Mouse (Mus musculus) cerebellum, adult 2 months (tissue): ENCODE measurements around the gene 1810062G17Rik.

Experiments used
- CTCF ChIP-seq: fragments of 200-500 bp; IDR thresholded peaks from 2 replicates; pipeline ENCODE4 v1.5.1; 2011; ENCODE audit warnings: low read depth, mild to moderate bottlenecking, control low read depth, low read length, moderate library complexity, borderline replicate concordance; ENCODE audit not compliant: insufficient read depth
- POLR2A ChIP-seq: fragments of 200-500 bp; IDR thresholded peaks from 2 replicates; pipeline ENCODE4 v1.6.1; 2011; ENCODE audit warnings: low read length, control low read depth, borderline replicate concordance; ENCODE audit not compliant: insufficient read depth

DNA sequence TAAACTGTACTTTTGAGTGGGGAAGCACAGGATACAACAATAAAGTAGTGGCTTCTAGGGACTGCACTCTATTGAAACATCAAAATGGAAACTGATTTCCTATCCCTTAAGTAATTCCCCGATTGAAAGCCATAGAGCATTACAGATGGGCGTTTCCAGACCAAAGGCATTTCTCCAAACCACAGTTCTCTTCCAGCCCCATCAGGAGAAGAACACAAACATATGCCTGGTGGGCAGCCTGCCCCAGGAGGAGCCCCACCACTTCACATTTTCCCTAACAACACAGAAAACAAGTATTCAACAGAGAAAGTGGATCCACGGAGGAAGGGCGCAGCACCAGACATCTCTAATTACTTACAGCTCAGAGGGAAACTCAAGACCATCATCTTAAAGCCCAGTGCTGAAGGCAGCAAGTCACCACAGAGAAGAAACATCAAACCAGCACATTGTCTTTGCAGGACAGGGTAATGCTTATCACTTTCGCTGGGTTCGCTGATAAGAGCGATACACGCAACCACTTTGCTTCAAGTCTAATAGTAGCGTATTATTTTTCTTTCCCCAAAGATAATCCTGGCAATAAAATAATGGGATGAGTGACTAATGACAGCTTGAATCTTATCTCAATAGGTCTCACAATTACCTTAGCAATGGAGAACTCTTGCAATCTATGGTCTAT is 17.1 kb downstream of the 1810062G17Rik start:
- no peak for TF ChIP-seq POLR2A
- TF ChIP-seq CTCF = no peak
